Mouse (Mus musculus): ENCODE results near the gene Cfap299. TPM values are rescaled to one million over a fixed set of nuclear protein-coding genes. Genes with fewer than 3 reads are reported as not detected.

Gene Cfap299
- polyA plus RNA-seq, 1 experiment from 2014 or later: 2.2 TPM

DNA sequence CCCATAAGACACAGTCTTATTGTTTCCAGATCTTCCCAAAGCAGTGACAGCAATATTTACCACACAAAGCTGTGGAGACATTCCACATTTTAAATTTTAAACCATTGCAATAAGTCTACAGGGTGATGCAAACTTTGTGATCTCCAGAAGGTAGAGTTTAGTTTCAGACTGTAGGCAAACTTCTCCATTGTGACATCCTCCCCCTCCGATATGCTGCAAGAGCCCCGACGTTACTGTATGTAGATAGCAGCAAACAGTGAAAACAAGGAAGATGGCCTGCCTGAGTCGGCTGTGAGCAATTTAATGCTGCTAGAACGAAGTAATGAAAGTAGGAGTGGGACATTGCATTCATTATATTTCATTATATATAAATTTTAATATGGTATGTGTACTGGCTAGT is 359.1 kb downstream of the Cfap299 start:
- Histone ChIP-seq H3K9ac (ENCODE audit: low read depth, low read length) (no peak overlapping the region), H3K4me3 (ENCODE audit: low read depth, low read length) (no peak overlapping the region), H3K27ac (ENCODE audit: low read depth, low read length) (no peak overlapping the region), H3K4me1 (replicated peaks; ENCODE audit: control insufficient read depth, insufficient read depth, low read length) (no peaks in the 10 kb centered on the region), H3K4me2 (replicated peaks; ENCODE audit: low read depth, low read length) (no peak overlapping the region), H3K27me3 (ENCODE audit: control insufficient read depth, insufficient read depth, low read length) (no peaks in the 10 kb centered on the region), H3K36me3 (ENCODE audit: control insufficient read depth, insufficient read depth, low read length) (no peaks in the 10 kb centered on the region), H3K9me3 (ENCODE audit: control insufficient read depth, low read length) (no peaks in the 10 kb centered on the region)
- DNase-seq (ENCODE audit: low spot score) (no peak), ATAC-seq (ENCODE audit: low FRiP score) (no peak)
- 92% methylated on average over 5 of the region's 5 CpGs for WGBS

DNA sequence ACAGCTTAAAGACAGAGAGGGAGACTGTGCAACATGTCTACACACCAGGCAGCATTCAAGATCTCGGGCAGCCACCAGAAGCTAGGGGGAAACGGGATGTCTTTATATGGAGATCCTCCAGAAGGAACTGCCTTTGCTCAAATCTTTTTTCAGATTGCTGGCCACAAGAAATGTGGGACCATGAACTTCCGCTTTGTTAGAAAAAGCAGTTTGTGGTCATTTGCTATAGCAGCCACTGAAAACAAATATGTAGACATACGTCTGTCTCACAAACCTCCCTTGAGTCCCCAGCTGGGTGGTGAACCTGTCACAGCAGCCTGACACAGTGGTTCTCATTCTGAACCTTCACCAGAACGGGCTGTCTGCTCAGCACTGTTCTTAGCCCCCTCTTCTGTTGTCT is 363.0 kb downstream of the Cfap299 start:
- ATAC-seq (ENCODE audit: low FRiP score) (no peak), DNase-seq (ENCODE audit: low spot score) (no peak)
- Histone ChIP-seq H3K4me1 (replicated peaks; ENCODE audit: control insufficient read depth, insufficient read depth, low read length) (no peaks in the 10 kb centered on the region), H3K9ac (ENCODE audit: low read depth, low read length) (no peak overlapping the region), H3K36me3 (ENCODE audit: control insufficient read depth, insufficient read depth, low read length) (no peaks in the 10 kb centered on the region), H3K27ac (ENCODE audit: low read depth, low read length) (no peak overlapping the region), H3K27me3 (ENCODE audit: control insufficient read depth, insufficient read depth, low read length) (no peaks in the 10 kb centered on the region), H3K4me3 (ENCODE audit: low read depth, low read length) (no peak overlapping the region), H3K4me2 (replicated peaks; ENCODE audit: low read depth, low read length) (no peak overlapping the region), H3K9me3 (ENCODE audit: control insufficient read depth, low read length) (no peaks in the 10 kb centered on the region)
- WGBS: 79% methylated on average over 5 of the region's 5 CpGs

DNA sequence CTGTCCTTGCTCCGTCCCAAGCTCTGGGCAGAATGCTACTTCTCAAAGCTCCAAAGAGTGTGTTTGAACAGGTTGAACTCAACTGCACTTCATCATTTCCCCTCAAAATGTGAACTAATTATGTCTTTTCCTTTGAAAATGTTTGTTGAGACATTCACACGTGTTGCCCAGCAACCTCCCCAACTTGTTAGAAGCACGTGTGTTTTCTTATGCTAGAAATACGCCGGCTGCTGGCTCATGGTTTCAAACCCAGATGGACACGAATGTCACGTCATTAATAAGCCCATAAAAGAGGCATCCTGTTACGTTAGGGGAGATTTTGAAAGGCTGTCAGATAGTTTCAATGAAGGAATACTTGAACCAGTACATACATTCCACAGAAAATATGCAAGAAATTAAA is 367.2 kb downstream of the Cfap299 start:
- H3K4me3 ChIP-seq (ENCODE audit: low read depth, low read length): no peak overlapping the region
- DNase-seq (ENCODE audit: low spot score) (no peak), ATAC-seq (ENCODE audit: low FRiP score) (no peak)
- no peak overlapping the region for H3K4me2 ChIP-seq (replicated peaks; ENCODE audit: low read depth, low read length)
- H3K27me3 ChIP-seq (ENCODE audit: control insufficient read depth, insufficient read depth, low read length): no peaks in the 10 kb centered on the region
- no peak overlapping the region for H3K9ac ChIP-seq (ENCODE audit: low read depth, low read length)
- H3K9me3 ChIP-seq (ENCODE audit: control insufficient read depth, low read length): no peaks in the 10 kb centered on the region
- H3K4me1 ChIP-seq (replicated peaks; ENCODE audit: control insufficient read depth, insufficient read depth, low read length): no peaks in the 10 kb centered on the region
- no peaks in the 10 kb centered on the region for H3K36me3 ChIP-seq (ENCODE audit: control insufficient read depth, insufficient read depth, low read length)
- no peak overlapping the region for H3K27ac ChIP-seq (ENCODE audit: low read depth, low read length)
- WGBS: 68% methylated on average over 8 of the region's 8 CpGs

DNA sequence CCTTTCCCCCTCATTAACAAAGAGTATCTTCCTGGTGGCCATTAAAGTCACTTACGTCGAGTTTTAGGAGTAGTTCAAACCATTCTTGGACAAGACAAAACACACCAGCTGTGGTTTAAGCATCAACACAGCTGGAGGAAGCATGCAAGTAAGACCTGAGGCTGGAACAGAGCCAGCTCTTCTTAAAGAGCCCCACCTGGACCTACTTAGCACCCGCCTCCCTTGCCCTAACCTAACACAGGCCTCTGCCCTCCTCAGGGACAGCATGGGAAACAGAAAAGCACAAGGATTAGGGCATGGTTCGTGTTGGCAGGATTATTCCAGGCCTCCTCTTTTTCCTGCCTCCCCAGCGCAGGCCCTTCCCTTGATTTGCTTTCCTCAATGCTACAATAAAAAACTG is 374.9 kb downstream of the Cfap299 start:
- ATAC-seq (ENCODE audit: low FRiP score) (no peak), DNase-seq (ENCODE audit: low spot score) (no peak)
- Histone ChIP-seq H3K9ac (ENCODE audit: low read depth, low read length) (no peak overlapping the region), H3K4me1 (replicated peaks; ENCODE audit: control insufficient read depth, insufficient read depth, low read length) (no peaks in the 10 kb centered on the region), H3K9me3 (ENCODE audit: control insufficient read depth, low read length) (no peaks in the 10 kb centered on the region), H3K4me2 (replicated peaks; ENCODE audit: low read depth, low read length) (no peak overlapping the region), H3K27ac (ENCODE audit: low read depth, low read length) (no peak overlapping the region), H3K27me3 (ENCODE audit: control insufficient read depth, insufficient read depth, low read length) (no peaks in the 10 kb centered on the region), H3K36me3 (ENCODE audit: control insufficient read depth, insufficient read depth, low read length) (no peaks in the 10 kb centered on the region), H3K4me3 (ENCODE audit: low read depth, low read length) (no peak overlapping the region)
- 64% methylated on average over 5 of the region's 5 CpGs for WGBS

DNA sequence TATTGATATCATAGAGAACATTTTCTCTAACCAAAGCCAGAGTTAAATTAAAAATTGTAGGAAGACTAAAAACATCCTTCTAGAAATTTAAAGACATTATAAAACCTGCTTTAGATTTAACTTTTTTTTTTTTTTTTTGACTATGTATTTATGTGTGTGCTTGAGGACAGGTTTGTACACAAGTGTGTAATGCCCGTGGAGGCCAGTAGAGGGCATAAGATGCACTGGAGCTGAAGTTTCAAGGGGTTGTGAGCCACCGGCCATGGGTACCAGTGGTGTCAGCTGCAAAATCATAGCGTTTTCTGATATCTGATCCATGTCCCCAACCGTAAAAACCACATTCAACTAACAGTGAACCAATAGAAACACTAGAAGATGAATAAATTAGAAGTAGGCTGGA is 377.5 kb downstream of the Cfap299 start:
- Histone ChIP-seq H3K27ac (ENCODE audit: low read depth, low read length) (no peak overlapping the region), H3K36me3 (ENCODE audit: control insufficient read depth, insufficient read depth, low read length) (no peaks in the 10 kb centered on the region), H3K27me3 (ENCODE audit: control insufficient read depth, insufficient read depth, low read length) (no peaks in the 10 kb centered on the region), H3K9ac (ENCODE audit: low read depth, low read length) (no peak overlapping the region), H3K4me2 (replicated peaks; ENCODE audit: low read depth, low read length) (no peak overlapping the region), H3K9me3 (ENCODE audit: control insufficient read depth, low read length) (no peaks in the 10 kb centered on the region), H3K4me1 (replicated peaks; ENCODE audit: control insufficient read depth, insufficient read depth, low read length) (no peaks in the 10 kb centered on the region), H3K4me3 (ENCODE audit: low read depth, low read length) (no peak overlapping the region)
- ATAC-seq (ENCODE audit: low FRiP score) (no peak), DNase-seq (ENCODE audit: low spot score) (peak; percentile 17)
- 76% methylated on average over 4 of the region's 4 CpGs for WGBS

DNA sequence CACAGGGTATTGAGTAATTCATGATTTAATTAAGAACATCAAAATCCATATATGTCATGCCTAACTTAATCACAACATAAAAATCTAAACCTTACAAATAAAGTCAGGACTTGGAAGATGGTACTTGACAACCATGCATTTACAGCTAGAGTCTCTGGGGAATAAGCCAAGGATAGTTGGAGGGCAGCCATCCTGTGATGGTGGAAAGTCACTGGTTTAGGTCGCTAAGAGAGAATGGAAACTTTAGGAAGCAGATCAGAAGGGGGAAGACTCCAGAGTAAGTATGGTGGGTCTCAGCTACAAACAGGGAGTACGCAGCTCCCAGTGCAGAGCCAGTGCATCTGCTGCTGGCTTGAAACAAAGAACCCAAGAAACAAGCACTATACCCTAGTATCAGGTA is 386.3 kb downstream of the Cfap299 start:
- no peak for ATAC-seq (ENCODE audit: low FRiP score)
- Histone ChIP-seq H3K9ac (ENCODE audit: low read depth, low read length) (no peak overlapping the region), H3K4me3 (ENCODE audit: low read depth, low read length) (no peak overlapping the region), H3K9me3 (ENCODE audit: control insufficient read depth, low read length) (no peaks in the 10 kb centered on the region), H3K4me1 (replicated peaks; ENCODE audit: control insufficient read depth, insufficient read depth, low read length) (no peaks in the 10 kb centered on the region), H3K27ac (ENCODE audit: low read depth, low read length) (no peak overlapping the region), H3K4me2 (replicated peaks; ENCODE audit: low read depth, low read length) (no peak overlapping the region), H3K36me3 (ENCODE audit: control insufficient read depth, insufficient read depth, low read length) (no peaks in the 10 kb centered on the region), H3K27me3 (ENCODE audit: control insufficient read depth, insufficient read depth, low read length) (no peaks in the 10 kb centered on the region)
- DNase-seq (ENCODE audit: low spot score): no peak
- 79% methylated on average over 2 of the region's 2 CpGs for WGBS

DNA sequence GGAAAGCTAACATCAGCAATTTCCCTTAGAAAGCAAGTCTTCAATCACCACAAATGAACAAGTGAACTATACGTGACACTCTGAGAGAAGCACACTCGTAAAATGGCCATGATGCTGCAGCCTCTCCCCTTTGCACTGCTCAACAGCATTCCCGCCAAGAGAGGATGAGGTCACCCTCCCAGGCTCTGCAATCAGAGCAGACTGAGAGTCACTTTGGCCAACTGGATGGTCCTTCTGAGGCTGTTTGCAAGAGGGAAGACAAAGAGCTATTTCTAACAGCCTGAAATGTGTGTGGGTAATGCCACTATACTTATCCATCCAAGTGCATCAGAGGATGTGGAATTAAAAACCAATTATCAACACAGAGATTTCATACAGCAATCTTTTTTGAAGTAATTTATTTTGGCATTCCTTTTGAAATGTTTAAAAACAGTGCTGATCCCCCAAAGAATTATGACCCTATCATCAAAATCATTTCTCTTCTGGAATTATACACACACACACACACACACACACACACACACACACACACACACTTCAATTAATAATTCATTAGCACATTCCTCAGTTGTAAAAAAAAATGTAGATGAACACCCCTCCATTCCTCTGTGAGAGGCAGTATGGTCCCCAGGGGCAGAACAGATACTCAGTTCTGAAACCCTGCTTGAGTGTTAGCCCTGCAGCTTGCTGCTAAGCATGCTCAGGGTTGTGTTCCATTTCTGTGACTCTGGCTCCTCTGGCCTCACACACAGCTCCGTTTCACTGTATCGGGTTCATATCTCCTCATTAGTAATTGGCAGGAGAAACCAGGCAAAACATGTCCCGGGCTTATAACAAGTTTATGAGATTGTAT is 403.3 kb downstream of the Cfap299 start:
- H3K4me1 ChIP-seq (replicated peaks; ENCODE audit: control insufficient read depth, insufficient read depth, low read length): no peaks in the 10 kb centered on the region
- 75% methylated on average over 6 of the region's 6 CpGs for whole genome bisulfite sequencing
- no peak overlapping the region for H3K4me3 ChIP-seq (ENCODE audit: low read depth, low read length)
- peak; percentile 4 for DNase-seq (ENCODE audit: low spot score)
- no peak overlapping the region for H3K27ac ChIP-seq (ENCODE audit: low read depth, low read length)
- no peak for ATAC-seq (ENCODE audit: low FRiP score)
- H3K27me3 ChIP-seq (ENCODE audit: control insufficient read depth, insufficient read depth, low read length): no peaks in the 10 kb centered on the region
- H3K36me3 ChIP-seq (ENCODE audit: control insufficient read depth, insufficient read depth, low read length): no peaks in the 10 kb centered on the region
- H3K9me3 ChIP-seq (ENCODE audit: control insufficient read depth, low read length): no peaks in the 10 kb centered on the region
- H3K9ac ChIP-seq (ENCODE audit: low read depth, low read length): no peak overlapping the region
- H3K4me2 ChIP-seq (replicated peaks; ENCODE audit: low read depth, low read length): no peak overlapping the region

DNA sequence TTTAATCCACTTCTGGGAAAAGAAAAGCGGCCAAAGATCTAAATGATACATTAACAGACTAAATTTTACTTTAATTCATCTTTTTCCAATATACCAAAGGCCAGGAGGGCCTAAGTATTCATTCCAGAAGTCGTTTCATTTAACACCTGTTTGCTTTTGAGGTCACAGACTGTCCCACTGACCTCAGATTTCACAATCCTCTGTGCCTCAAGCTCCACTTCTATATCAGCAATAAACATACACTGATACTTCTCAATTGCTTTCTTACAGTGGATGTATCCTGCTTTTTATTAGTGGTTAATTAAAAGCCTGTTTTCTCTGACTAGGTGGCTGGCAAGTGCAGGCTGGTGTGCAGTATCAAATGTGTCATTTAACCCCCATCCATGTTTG is 403.9 kb downstream of the Cfap299 start:
- Histone ChIP-seq H3K27me3 (ENCODE audit: control insufficient read depth, insufficient read depth, low read length) (no peaks in the 10 kb centered on the region), H3K4me3 (ENCODE audit: low read depth, low read length) (no peak overlapping the region), H3K9me3 (ENCODE audit: control insufficient read depth, low read length) (no peaks in the 10 kb centered on the region), H3K36me3 (ENCODE audit: control insufficient read depth, insufficient read depth, low read length) (no peaks in the 10 kb centered on the region), H3K9ac (ENCODE audit: low read depth, low read length) (no peak overlapping the region), H3K4me2 (replicated peaks; ENCODE audit: low read depth, low read length) (no peak overlapping the region), H3K4me1 (replicated peaks; ENCODE audit: control insufficient read depth, insufficient read depth, low read length) (no peaks in the 10 kb centered on the region), H3K27ac (ENCODE audit: low read depth, low read length) (no peak overlapping the region)
- no peak for DNase-seq (ENCODE audit: low spot score)
- 78% methylated on average over 2 of the region's 2 CpGs for WGBS
- ATAC-seq (ENCODE audit: low FRiP score): no peak

DNA sequence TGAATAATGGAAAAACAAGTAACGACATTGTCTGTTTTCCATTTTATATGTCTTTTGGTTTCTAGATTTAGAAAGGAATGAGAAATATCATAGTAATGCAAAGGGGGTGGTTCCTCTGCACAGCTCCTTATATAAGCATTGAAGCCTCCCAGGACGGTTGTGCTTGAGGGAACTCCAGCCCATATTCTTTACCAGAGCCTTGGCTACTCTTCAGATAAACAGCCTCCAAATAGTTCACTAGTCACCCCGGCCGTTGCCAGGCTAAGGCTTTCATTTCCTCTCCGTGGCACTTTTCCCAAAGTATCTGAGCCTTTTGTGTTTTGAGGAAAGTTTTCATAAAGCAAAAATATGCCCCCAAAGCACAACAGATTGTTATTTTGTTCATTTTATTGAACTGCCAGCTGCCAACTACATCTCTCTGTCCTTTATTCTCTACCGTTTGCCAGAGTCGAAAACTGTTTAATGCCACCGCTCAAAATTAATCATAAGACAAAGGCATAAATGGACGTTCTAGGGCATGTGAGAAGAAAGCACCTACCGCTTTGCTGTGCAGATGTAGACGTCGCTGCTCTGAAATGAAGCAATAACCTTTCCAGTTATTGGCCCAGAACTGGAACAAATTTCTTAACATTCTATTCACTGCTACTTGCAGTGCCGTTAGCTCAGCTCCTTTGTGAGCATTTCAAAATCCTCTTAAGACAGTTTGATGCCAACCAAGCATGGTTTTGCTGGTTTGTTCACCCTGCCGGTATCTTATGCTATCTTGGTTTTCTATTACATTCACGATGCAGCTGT is 433.0 kb downstream of the Cfap299 start:
- Histone ChIP-seq H3K9me3 (ENCODE audit: control insufficient read depth, low read length) (no peaks in the 10 kb centered on the region), H3K9ac (ENCODE audit: low read depth, low read length) (no peak overlapping the region), H3K36me3 (ENCODE audit: control insufficient read depth, insufficient read depth, low read length) (no peaks in the 10 kb centered on the region), H3K27ac (ENCODE audit: low read depth, low read length) (no peak overlapping the region), H3K4me2 (replicated peaks; ENCODE audit: low read depth, low read length) (no peak overlapping the region), H3K27me3 (ENCODE audit: control insufficient read depth, insufficient read depth, low read length) (no peaks in the 10 kb centered on the region), H3K4me3 (ENCODE audit: low read depth, low read length) (no peak overlapping the region), H3K4me1 (replicated peaks; ENCODE audit: control insufficient read depth, insufficient read depth, low read length) (no peaks in the 10 kb centered on the region)
- DNase-seq (ENCODE audit: low spot score): no peak
- ATAC-seq (ENCODE audit: low FRiP score): no peak
- WGBS: 85% methylated on average over 15 of the region's 15 CpGs

All from hindbrain, embryonic 11.5 days (tissue).